ENCODE assay signal across 8 mouse cellular contexts in the genomic region with DNA sequence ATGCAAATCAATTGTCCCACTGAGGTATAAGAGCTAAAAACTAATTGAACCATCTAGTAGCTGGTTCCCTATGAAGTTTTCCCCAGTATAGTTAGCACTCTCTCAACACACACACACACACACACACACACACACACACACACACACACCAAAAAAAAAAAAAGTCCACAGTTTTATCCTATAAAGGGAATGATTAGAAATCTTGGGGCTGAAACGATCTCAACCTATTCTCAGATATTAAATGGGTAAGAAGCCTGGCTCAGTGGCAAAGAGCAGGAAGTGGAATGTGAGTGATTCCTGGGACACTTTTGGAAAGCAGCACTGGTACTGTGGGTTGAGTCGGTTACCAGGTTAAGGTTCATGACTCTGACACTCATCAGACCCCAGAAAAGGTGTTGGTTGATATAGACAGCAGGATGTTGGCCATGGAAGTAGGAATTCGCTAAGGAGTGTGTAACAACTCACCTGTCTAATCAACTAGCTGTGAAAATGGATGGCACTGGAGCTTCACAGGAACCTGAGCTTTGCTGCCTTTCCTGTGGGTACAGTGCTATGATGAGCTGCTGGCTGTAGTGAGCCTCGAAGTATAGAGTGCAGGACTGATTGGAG.
DNase-seq lines count a peak whose midpoint lies in the region; ATAC-seq and TF ChIP-seq lines count a peak whose summit lies in the region.

No protein-coding gene starts in this region.

- peaks cover 10% of the 10 kb centered on the region for H3K9me3 ChIP-seq in heart, embryonic 11.5 days (replicated peaks; ENCODE audit: control insufficient read depth, low read length)

- H3K4me3 ChIP-seq in heart, embryonic 11.5 days (ENCODE audit: low read depth, low read length): no peak overlapping the region
- H3K4me3 ChIP-seq in lung, adult 2 months (replicated peaks; ENCODE audit: extremely low read depth, low read depth, low read length): no peak overlapping the region

- WGBS in heart, embryonic 11.5 days (ENCODE audit: insufficient replicate concordance): 54% methylated on average over 4 of the region's 4 CpGs
- 49% methylated on average over 4 of the region's 4 CpGs for WGBS in lung, adult 2 months

- peak; percentile 76; the same call in 1 of the 2 replicates for ATAC-seq in cerebellum, adult (ENCODE audit: insufficient number of reproducible peaks, low FRiP score, low TSS enrichment)
- ATAC-seq in common myeloid progenitor, adult 5-6 weeks (replicated peaks; ENCODE audit: low read depth, poor library complexity, severe bottlenecking): peak; percentile 97
- peak; percentile 94 for ATAC-seq in heart, embryonic 11.5 days (replicated peaks; ENCODE audit: insufficient number of reproducible peaks, low FRiP score, low TSS enrichment)

- no peaks in the 10 kb centered on the region for H3K27me3 ChIP-seq in heart, embryonic 11.5 days (ENCODE audit: control insufficient read depth, insufficient read depth, low read length)

- no peak overlapping the region for H3K4me2 ChIP-seq in heart, embryonic 11.5 days

- TF ChIP-seq CTCF in lung, adult 2 months (IDR thresholded peaks at IDR 0.05; ENCODE audit: insufficient read depth, low read length): no peak

- H3K9ac ChIP-seq in heart, embryonic 11.5 days (ENCODE audit: low read depth, low read length): no peak overlapping the region

- TF ChIP-seq POLR2A in lung, adult 2 months (IDR thresholded peaks at IDR 0.05; ENCODE audit: borderline replicate concordance, extremely low read depth, low read depth, low read length): no peak

- DNase-seq in cerebellum, adult 11-12 months: no peak
- peak; percentile 92 for DNase-seq in NIH3T3 (ENCODE audit: low read depth)
- peak; percentile 75 for DNase-seq in kidney, postnatal 10 days
- peak; percentile 13 for DNase-seq in lung, adult 2 months
- DNase-seq in retina, postnatal 1 day: peak; percentile 62

- no peaks in the 10 kb centered on the region for H3K4me1 ChIP-seq in heart, embryonic 11.5 days (ENCODE audit: control insufficient read depth, insufficient read depth, low read length)
- H3K4me1 ChIP-seq in lung, adult 2 months (ENCODE audit: control insufficient read depth, insufficient read depth, low read length): no peaks in the 10 kb centered on the region

- H3K36me3 ChIP-seq in heart, embryonic 11.5 days (ENCODE audit: control insufficient read depth, insufficient read depth, low read length): no peaks in the 10 kb centered on the region

- H3K27ac ChIP-seq in heart, embryonic 11.5 days (ENCODE audit: low read depth, low read length): no peak overlapping the region
